Mouse (Mus musculus) CH12.LX (cell line): Measurements from ENCODE around the gene Pigm. TPM values are rescaled to one million over a fixed set of nuclear protein-coding genes. Genes with fewer than 3 reads are reported as not detected.

Source experiments
- DNase-seq: peaks from one replicate; pipeline ENCODE4 v3.0.0-alpha.2; 2013; ENCODE audit errors: extremely low read depth
- H3K27ac ChIP-seq: 2 replicates; pipeline ENCODE4 v1.5.1; 2012; ENCODE audit warnings: low read depth, mild to moderate bottlenecking, control low read depth, moderate library complexity; ENCODE audit not compliant: insufficient read depth
- H3K27me3 ChIP-seq: replicated peaks from 2 replicates; pipeline ENCODE3; 2012; ENCODE audit warnings: inconsistent platforms
- H3K36me3 ChIP-seq, 2 experiments: replicated peaks in 1 of 2; 2 replicates each; pipeline versions ENCODE3 to v1.6.1; 2012; ENCODE audit warnings: inconsistent platforms in 1 of 2, low read length in 1 of 2, mild to moderate bottlenecking in 1 of 2, mixed read lengths in 1 of 2, moderate library complexity in 1 of 2; ENCODE audit not compliant: control insufficient read depth in 1 of 2, insufficient read depth in 1 of 2
- H3K4me1 ChIP-seq, 2 experiments: 2 replicates each; pipeline ENCODE4 v1.6.1; 2012; ENCODE audit warnings: inconsistent platforms in 1 of 2, moderate library complexity in 1 of 2; ENCODE audit not compliant: insufficient read depth in 2 of 2, control insufficient read depth in 1 of 2
- H3K4me2 ChIP-seq: 2 replicates; pipeline ENCODE4 v1.6.1; 2012; ENCODE audit warnings: low read depth, mild to moderate bottlenecking, control low read depth; ENCODE audit not compliant: poor library complexity, insufficient read depth, severe bottlenecking
- H3K4me3 ChIP-seq, 3 experiments: fragments of 150-350 bp in 1 of 3; sonication (generic) in 1 of 3; replicated peaks in 1 of 3; 2 replicates each; pipeline versions ENCODE3 to v1.5.1; 2011 to 2012; ENCODE audit warnings: low read depth in 2 of 3, low read length in 2 of 3, mild to moderate bottlenecking in 2 of 3, moderate library complexity in 2 of 3, control low read depth in 1 of 3, improper control_type of control experiment in 1 of 3, inconsistent platforms in 1 of 3, mixed read lengths in 1 of 3; ENCODE audit not compliant: poor library complexity in 1 of 3
- H3K79me2 ChIP-seq: replicated peaks from 2 replicates; pipeline ENCODE4 v1.6.1; 2012; ENCODE audit warnings: mild to moderate bottlenecking, moderate library complexity; ENCODE audit not compliant: control insufficient read depth, poor library complexity, insufficient read depth, severe bottlenecking; ENCODE audit errors: extremely low read depth
- H3K9ac ChIP-seq: 2 replicates; pipeline ENCODE4 v1.6.1; 2012; ENCODE audit warnings: low read depth, mild to moderate bottlenecking, control low read depth, moderate library complexity; ENCODE audit not compliant: insufficient read depth
- H3K9me3 ChIP-seq: replicated peaks from 2 replicates; pipeline ENCODE3; 2012; ENCODE audit warnings: low read length, inconsistent platforms, mixed read lengths
- BHLHE40 ChIP-seq: IDR thresholded peaks from 2 replicates; pipeline ENCODE4 v1.6.1; 2011; ENCODE audit warnings: mild to moderate bottlenecking, low read depth, low read length, improper control_type of control experiment
- CHD1 ChIP-seq: IDR thresholded peaks from 2 replicates; pipeline ENCODE4 v1.6.1; 2012; ENCODE audit warnings: low read depth, low read length, improper control_type of control experiment, inconsistent platforms
- CHD2 ChIP-seq: IDR thresholded peaks from 2 replicates; pipeline ENCODE4 v1.6.1; 2011; ENCODE audit warnings: low read length, improper control_type of control experiment
- CTCF ChIP-seq, 2 experiments: IDR thresholded peaks in 1 of 2; conservative IDR thresholded peaks in 1 of 2; 2 replicates each; pipeline ENCODE4 v1.5.1; 2011 to 2012; ENCODE audit warnings: low read depth in 2 of 2, low read length in 2 of 2, improper control_type of control experiment in 1 of 2, inconsistent platforms in 1 of 2, mild to moderate bottlenecking in 1 of 2, moderate library complexity in 1 of 2
- E2F4 ChIP-seq: IDR thresholded peaks from 2 replicates; pipeline ENCODE4 v1.6.1; 2011; ENCODE audit warnings: low read depth, low read length, improper control_type of control experiment; ENCODE audit not compliant: insufficient replicate concordance
- ELF1 ChIP-seq: IDR thresholded peaks from 2 replicates; pipeline ENCODE4 v1.6.1; 2014; ENCODE audit warnings: low read depth, mild to moderate bottlenecking, inconsistent platforms, low read length, improper control_type of control experiment
- EP300 ChIP-seq: IDR thresholded peaks from 2 replicates; pipeline ENCODE4 v1.6.1; 2011; ENCODE audit warnings: low read length, improper control_type of control experiment
- ETS1 ChIP-seq: conservative IDR thresholded peaks from 2 replicates; pipeline ENCODE4 v1.6.1; 2012; ENCODE audit warnings: low read depth, mild to moderate bottlenecking, inconsistent platforms, low read length, improper control_type of control experiment, moderate library complexity
- GABPA ChIP-seq: IDR thresholded peaks from 2 replicates; pipeline ENCODE4 v1.6.1; 2012; ENCODE audit warnings: low read depth, low read length, improper control_type of control experiment, inconsistent platforms; ENCODE audit not compliant: insufficient replicate concordance
- JUND ChIP-seq: conservative IDR thresholded peaks from 2 replicates; pipeline ENCODE4 v1.6.1; 2011; ENCODE audit warnings: low read depth, low read length, improper control_type of control experiment
- KAT2A ChIP-seq: IDR thresholded peaks from 2 replicates; pipeline ENCODE4 v1.6.1; 2012; ENCODE audit warnings: low read length, improper control_type of control experiment, inconsistent platforms; ENCODE audit not compliant: insufficient replicate concordance
- MAFK ChIP-seq: IDR thresholded peaks from 2 replicates; pipeline ENCODE4 v1.6.1; 2011; ENCODE audit warnings: low read length, improper control_type of control experiment; ENCODE audit not compliant: insufficient replicate concordance
- MAX ChIP-seq: IDR thresholded peaks from 2 replicates; pipeline ENCODE4 v1.6.1; 2011; ENCODE audit warnings: low read length, improper control_type of control experiment
- MEF2A ChIP-seq: IDR thresholded peaks from 2 replicates; pipeline ENCODE4 v1.6.1; 2014; ENCODE audit warnings: low read depth, mild to moderate bottlenecking, inconsistent platforms, low read length, improper control_type of control experiment, borderline replicate concordance
- MXI1 ChIP-seq: IDR thresholded peaks from 2 replicates; pipeline ENCODE4 v1.6.1; 2011; ENCODE audit warnings: mild to moderate bottlenecking, low read depth, low read length, improper control_type of control experiment
- MYC ChIP-seq: IDR thresholded peaks from 2 replicates; pipeline ENCODE4 v1.6.1; 2011; ENCODE audit warnings: low read depth, mild to moderate bottlenecking, improper control_type of control experiment, low read length
- NRF1 ChIP-seq: IDR thresholded peaks from 2 replicates; pipeline ENCODE4 v1.6.1; 2014; ENCODE audit warnings: low read depth, mild to moderate bottlenecking, inconsistent platforms, low read length, improper control_type of control experiment, moderate library complexity
- PAX5 ChIP-seq: IDR thresholded peaks from 2 replicates; pipeline ENCODE4 v1.6.1; 2012; ENCODE audit warnings: low read length, inconsistent platforms, mixed read lengths
- POLR2AphosphoS2 ChIP-seq: IDR thresholded peaks from 2 replicates; pipeline ENCODE4 v1.6.1; 2011; ENCODE audit warnings: low read depth, low read length, improper control_type of control experiment
- RAD21 ChIP-seq: IDR thresholded peaks from 2 replicates; pipeline ENCODE4 v1.6.1; 2011; ENCODE audit warnings: low read depth, mild to moderate bottlenecking, low read length, improper control_type of control experiment, moderate library complexity
- RCOR1 ChIP-seq: conservative IDR thresholded peaks from 2 replicates; pipeline ENCODE4 v1.6.1; 2012; ENCODE audit warnings: low read depth, mild to moderate bottlenecking, inconsistent platforms, low read length, improper control_type of control experiment
- SIN3A ChIP-seq: IDR thresholded peaks from 2 replicates; pipeline ENCODE4 v1.6.1; 2012; ENCODE audit warnings: low read length, improper control_type of control experiment, inconsistent platforms
- SMC3 ChIP-seq: IDR thresholded peaks from 2 replicates; pipeline ENCODE4 v1.6.1; 2011; ENCODE audit warnings: low read depth, low read length, improper control_type of control experiment
- TCF12 ChIP-seq: IDR thresholded peaks from 2 replicates; pipeline ENCODE4 v1.6.1; 2014; ENCODE audit warnings: low read depth, mild to moderate bottlenecking, inconsistent platforms, low read length, improper control_type of control experiment
- UBTF ChIP-seq: IDR thresholded peaks from 2 replicates; pipeline ENCODE4 v1.6.1; 2012; ENCODE audit warnings: low read depth, mild to moderate bottlenecking, inconsistent platforms, low read length, improper control_type of control experiment, moderate library complexity
- USF1 ChIP-seq: IDR thresholded peaks from 2 replicates; pipeline ENCODE4 v1.6.1; 2014; ENCODE audit warnings: low read depth, mild to moderate bottlenecking, inconsistent platforms, low read length, improper control_type of control experiment
- ZC3H11A ChIP-seq: IDR thresholded peaks from 2 replicates; pipeline ENCODE4 v1.6.1; 2012; ENCODE audit warnings: low read depth, mild to moderate bottlenecking, inconsistent platforms, low read length, improper control_type of control experiment
- ZKSCAN1 ChIP-seq: IDR thresholded peaks from 2 replicates; pipeline ENCODE4 v1.6.1; 2012; ENCODE audit warnings: low read depth, inconsistent platforms, low read length, improper control_type of control experiment, borderline replicate concordance
- ZMIZ1 ChIP-seq: IDR thresholded peaks from 2 replicates; pipeline ENCODE4 v1.6.1; 2012; ENCODE audit warnings: low read depth, mild to moderate bottlenecking, inconsistent platforms, low read length, improper control_type of control experiment
- ZNF384 ChIP-seq: IDR thresholded peaks from 2 replicates; pipeline ENCODE4 v1.6.1; 2012; ENCODE audit warnings: low read depth, low read length, improper control_type of control experiment, inconsistent platforms
- dilution Hi-C: fragments of 300-500 bp; cut with MboI; formaldehyde crosslinking; loops from 2 replicates; pipeline ENCODE4 v1.14.3; 2020; ENCODE audit warnings: low sequenced_read_pairs; ENCODE audit not compliant: extremely low pct_unique_long_range_greater_than_20kb, extremely low pct_ligation_motif_present
- in situ Hi-C: fragments of 300-500 bp; cut with MboI; formaldehyde crosslinking; loops from 3 replicates; pipeline ENCODE4 v1.14.3; 2019; ENCODE audit warnings: low sequenced_read_pairs, low pct_ligation_motif_present, low pct_unique_long_range_greater_than_20kb, mixed read lengths
- polyA plus RNA-seq: library from polyadenylated mRNA; unstranded; fragments of >175 nt; gene quantifications from 2 replicates; pipeline ENCODE4 v1.2.1, GENCODE M21; 2012; ENCODE audit warnings: low read depth; ENCODE audit not compliant: insufficient read length
- total RNA-seq, 2 experiments: library from RNA; depleted of rRNA; stranded (reverse); fragments of 300-350 nt in 1 of 2; fragments of >200 nt in 1 of 2; gene quantifications; 2 replicates each; pipeline ENCODE4 v1.2.3; 2012 to 2014

The Pigm gene
- total and polyA plus RNA-seq, 3 experiments: 8.6 to 13.8 (median 10.7) TPM

GRCm38 (mm10) chr1:172387246-172387645, 10.9 kb downstream of the Pigm start:
- Histone ChIP-seq H3K4me1 (peaks cover 8 to 24% of the 10 kb centered on the region in 2 experiments), H3K4me2 (no peak overlapping the region), H3K27me3 (no peaks in the 10 kb centered on the region), H3K27ac (no peak overlapping the region), H3K36me3 (peaks cover 10 to 49% of the 10 kb centered on the region in 2 experiments), H3K4me3 (no peak overlapping the region), H3K9ac (no peak overlapping the region)
- dilution Hi-C loops: no loop called here
- TF ChIP-seq SIN3A: no peak
- TF ChIP-seq ZMIZ1: no peak
- TF ChIP-seq GABPA: no peak
- no peak for TF ChIP-seq NRF1
- TF ChIP-seq MEF2A: no peak
- TF ChIP-seq CHD2: no peak
- no peak for TF ChIP-seq UBTF
- TF ChIP-seq MXI1: no peak
- TF ChIP-seq CHD1: no peak
- no peak for TF ChIP-seq ZNF384
- no peak for TF ChIP-seq EP300
- TF ChIP-seq, all 38 proteins: peak for 0
- in situ Hi-C loops: no loop called here
- H3K79me2 ChIP-seq: no peaks in the 10 kb centered on the region; the same call in none of the 2 replicates
- no peaks in the 10 kb centered on the region for H3K9me3 ChIP-seq
- DNase-seq: no peak

- Histone ChIP-seq H3K27ac (no peak overlapping the region), H3K4me2 (peak overlapping the region; percentile 62), H3K4me1 (peaks cover 12 to 24% of the 10 kb centered on the region in 2 experiments), H3K9ac (peak overlapping the region; percentile 92), H3K9me3 (no peaks in the 10 kb centered on the region), H3K79me2 (no peaks in the 10 kb centered on the region; the same call in 1 of the 2 replicates), H3K4me3 (peak overlapping the region; percentile 45 to 76 (median 66)), H3K36me3 (peaks cover 10 to 30% of the 10 kb centered on the region in 2 experiments), H3K27me3 (no peaks in the 10 kb centered on the region)
- peak; percentile 91 for DNase-seq
- dilution Hi-C loops: no loop called here
- in situ Hi-C loops: no loop called here
- no peak for TF ChIP-seq MAFK
- peak; percentile 71 for TF ChIP-seq ELF1
- TF ChIP-seq ZKSCAN1: no peak
- TF ChIP-seq MEF2A: peak; percentile 12; the same call in 1 of the 2 replicates
- peak; percentile 86; the same call in 1 of the 2 replicates for TF ChIP-seq POLR2AphosphoS2
- TF ChIP-seq SIN3A: peak; percentile 87
- no peak for TF ChIP-seq CHD1
- no peak for TF ChIP-seq CHD2
- TF ChIP-seq MYC: peak; percentile 50; the same call in 1 of the 2 replicates
- 0 out of 2 replicates have a peak, but pooled peaks have one; percentile 20 for TF ChIP-seq KAT2A
- TF ChIP-seq BHLHE40: no peak
- peak; percentile 66 for TF ChIP-seq RCOR1
- no peak for TF ChIP-seq RAD21
- peak; percentile 67 for TF ChIP-seq MXI1
- TF ChIP-seq TCF12: peak; percentile 94
- TF ChIP-seq CTCF (conservative IDR thresholded peaks at IDR 0.05 in 1 of 2, IDR thresholded peaks at IDR 0.05 in 1 of 2; ENCODE audit: low read depth in 2 of 2, low read length in 2 of 2): no peak
- no peak for TF ChIP-seq JUND
- TF ChIP-seq UBTF: no peak
- TF ChIP-seq USF1: no peak
- no peak; the same call in 1 of the 2 replicates for TF ChIP-seq ETS1
- no peak; the same call in 1 of the 2 replicates for TF ChIP-seq MAX
- TF ChIP-seq GABPA: no peak
- TF ChIP-seq E2F4: no peak
- TF ChIP-seq SMC3: no peak
- no peak for TF ChIP-seq NRF1
- TF ChIP-seq PAX5: no peak
- no peak for TF ChIP-seq ZC3H11A
- TF ChIP-seq ZMIZ1: peak; percentile 90
- TF ChIP-seq EP300: no peak
Measured at GRCm38 (mm10) chr1:172390769-172391168, 14.4 kb downstream of the Pigm start.
